14 mouse cellular contexts compared by ENCODE assay signal in genomic region chr6:34203503-34203902, GRCm38 (mm10).
"Had no signal": no experiment of that assay in that cellular context is flagged by ENCODE, and none has a peak within 500 bp of the region (broad histone marks: within the 10 kb centered on the region; RNA-seq: fewer than 3 reads in every experiment).

No protein-coding gene starts in this region.

- H3K27ac ChIP-seq: layer of hippocampus, adult 2 months; left cerebral cortex, adult 2 months; limb, embryonic 10.5 days; liver, embryonic 15.5 days had no signal

- H3K9me3 ChIP-seq: limb, embryonic 10.5 days; liver, embryonic 15.5 days had no signal

- H3K9ac ChIP-seq: liver, embryonic 15.5 days had no signal

- DNase-seq: kidney, adult 11 months; kidney, postnatal 10 days; kidney, postnatal 4 days; lung, adult 2 months; lung, postnatal 36 days; right cerebral cortex, postnatal 25 days; thymus, postnatal 36 days had no signal

- H3K4me2 ChIP-seq: liver, embryonic 11.5 days; liver, embryonic 15.5 days had no signal

- ATAC-seq: lung, postnatal 0 days; midbrain, embryonic 16.5 days had no signal

- H3K36me3 ChIP-seq: limb, embryonic 10.5 days; liver, embryonic 15.5 days had no signal

- H3K4me3 ChIP-seq: layer of hippocampus, adult 2 months; left cerebral cortex, adult 2 months; limb, embryonic 10.5 days; liver, embryonic 15.5 days had no signal

- H3K27me3 ChIP-seq: liver, embryonic 15.5 days had no signal

- H3K4me1 ChIP-seq: liver, embryonic 15.5 days had no signal
